Mouse (Mus musculus): ENCODE results near the gene Ctbp2. TPM values are rescaled to one million over a fixed set of nuclear protein-coding genes. Genes with fewer than 3 reads are reported as not detected.

Gene Ctbp2
- polyA plus RNA-seq, 1 experiment from 2014 or later = 71.3 TPM

DNA sequence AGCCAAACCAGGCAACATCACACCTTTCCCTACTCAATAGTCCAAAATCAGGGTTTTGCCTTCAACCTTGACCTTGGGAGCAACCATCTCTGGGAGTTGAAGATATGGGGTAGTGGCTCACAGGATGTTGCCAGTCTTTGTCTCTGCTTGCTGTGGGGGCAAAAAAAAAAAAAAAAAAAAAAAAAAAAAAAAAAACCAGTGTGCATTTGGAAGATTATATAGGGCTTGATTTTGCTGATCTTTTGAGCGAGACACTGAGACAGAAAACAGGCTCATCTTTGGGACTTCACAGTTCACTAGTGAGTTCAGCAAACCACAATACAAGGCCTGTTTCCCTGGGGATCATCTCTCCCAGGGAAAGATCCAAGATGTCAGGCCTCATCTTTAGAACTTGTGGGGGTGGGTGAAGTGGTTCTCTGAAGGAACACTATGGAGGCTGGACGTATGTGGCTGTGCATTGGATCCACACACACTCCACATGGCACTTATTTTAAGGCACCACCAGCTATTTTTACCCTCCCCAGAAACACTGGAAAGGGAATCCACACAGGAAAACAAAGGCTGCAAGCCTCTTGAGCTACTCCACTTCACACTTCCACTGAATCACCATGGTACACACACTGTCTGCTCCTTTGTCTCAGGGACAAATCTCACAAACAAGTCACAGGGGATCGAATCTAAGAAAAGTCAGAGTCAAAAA, 84.4 kb downstream of the Ctbp2 start:
- Histone ChIP-seq H3K4me3 (replicated peaks) (no peak overlapping the region), H3K9me3 (replicated peaks) (no peaks in the 10 kb centered on the region), H3K27ac (replicated peaks) (0 out of 2 replicates have a peak overlapping the region, but pooled peaks have one; percentile 3), H3K4me1 (peaks cover 62% of the 10 kb centered on the region), H3K36me3 (no peaks in the 10 kb centered on the region), H3K27me3 (no peaks in the 10 kb centered on the region), H3K4me2 (replicated peaks) (no peak overlapping the region), H3K9ac (no peak overlapping the region)
- no peak for ATAC-seq (ENCODE audit: insufficient number of reproducible peaks, low FRiP score, low TSS enrichment, low read depth)
- WGBS = 73% methylated on average over 3 of the region's 3 CpGs

DNA sequence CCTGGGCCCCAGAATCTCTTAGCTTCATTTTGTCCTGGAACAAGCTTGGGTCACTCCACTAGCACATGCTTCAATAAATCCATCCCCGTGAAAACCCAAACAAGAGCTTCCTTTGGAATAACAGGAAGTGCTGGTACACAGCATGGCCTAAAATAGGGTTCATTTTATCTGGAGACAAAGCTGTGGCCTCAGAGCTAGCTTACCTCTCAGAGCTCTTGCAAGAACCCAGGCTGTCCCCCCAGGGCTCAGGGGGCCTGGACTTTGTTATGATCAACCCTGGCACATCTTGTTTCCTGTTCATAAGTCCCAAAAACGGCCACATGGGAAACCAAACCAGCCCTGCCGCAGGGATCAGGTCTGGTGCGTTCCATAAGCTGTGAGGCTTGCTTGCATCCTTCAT, 86.5 kb downstream of the Ctbp2 start:
- Histone ChIP-seq H3K4me3 (replicated peaks) (no peak overlapping the region), H3K27me3 (no peaks in the 10 kb centered on the region), H3K4me1 (peaks cover 65% of the 10 kb centered on the region), H3K9me3 (replicated peaks) (no peaks in the 10 kb centered on the region), H3K9ac (no peak overlapping the region), H3K36me3 (no peaks in the 10 kb centered on the region), H3K4me2 (replicated peaks) (no peak overlapping the region), H3K27ac (replicated peaks) (no peak overlapping the region)
- ATAC-seq (ENCODE audit: insufficient number of reproducible peaks, low FRiP score, low TSS enrichment, low read depth) = no peak
- 22% methylated on average over 4 of the region's 4 CpGs for whole genome bisulfite sequencing

DNA sequence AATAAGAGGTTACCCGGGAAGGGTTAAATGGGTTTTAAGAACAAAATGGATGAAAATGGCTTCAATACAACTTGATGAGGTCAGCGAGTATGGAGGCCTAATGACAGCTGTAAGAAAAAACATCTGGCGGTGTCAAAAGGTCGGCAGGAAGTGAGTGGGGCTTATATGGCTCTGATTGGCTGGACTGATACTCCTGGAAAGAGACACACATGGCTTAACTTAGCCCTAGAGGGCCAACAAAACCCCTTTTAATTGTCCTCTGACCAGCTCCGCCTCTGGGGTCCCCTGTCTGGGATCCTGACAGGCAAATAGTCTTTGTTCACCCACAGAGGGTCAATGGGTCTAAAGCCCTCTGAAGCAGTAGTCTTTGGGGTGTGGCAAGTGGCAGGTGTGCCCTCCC, 86.9 kb downstream of the Ctbp2 start:
- Histone ChIP-seq H3K4me1 (peaks cover 61% of the 10 kb centered on the region), H3K36me3 (no peaks in the 10 kb centered on the region), H3K9ac (no peak overlapping the region), H3K27ac (replicated peaks) (no peak overlapping the region), H3K4me3 (replicated peaks) (no peak overlapping the region), H3K27me3 (no peaks in the 10 kb centered on the region), H3K4me2 (replicated peaks) (no peak overlapping the region), H3K9me3 (replicated peaks) (no peaks in the 10 kb centered on the region)
- 33% methylated on average over 5 of the region's 5 CpGs for WGBS
- ATAC-seq (ENCODE audit: insufficient number of reproducible peaks, low FRiP score, low TSS enrichment, low read depth) = no peak

DNA sequence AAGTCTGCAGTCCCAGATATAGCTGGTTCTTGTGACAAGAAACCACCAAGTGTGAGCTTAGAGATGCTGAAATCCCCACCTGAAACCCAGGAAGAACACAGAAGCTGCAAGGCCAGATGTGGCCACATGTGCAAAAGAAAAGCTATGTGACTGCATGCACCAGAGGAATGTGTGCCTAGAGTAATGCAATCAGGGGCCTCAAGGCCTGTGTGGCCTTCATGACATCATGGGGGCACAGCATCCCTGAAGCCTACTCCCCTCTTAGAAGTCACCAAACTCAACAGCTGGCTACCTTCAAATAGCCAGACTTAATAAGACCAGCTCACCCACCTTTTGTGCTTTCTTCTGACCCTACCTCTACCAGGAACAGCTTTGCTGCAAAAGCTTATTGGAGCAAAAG, 88.3 kb downstream of the Ctbp2 start:
- peaks cover 51% of the 10 kb centered on the region for H3K4me1 ChIP-seq
- H3K27ac ChIP-seq (replicated peaks) = no peak overlapping the region

DNA sequence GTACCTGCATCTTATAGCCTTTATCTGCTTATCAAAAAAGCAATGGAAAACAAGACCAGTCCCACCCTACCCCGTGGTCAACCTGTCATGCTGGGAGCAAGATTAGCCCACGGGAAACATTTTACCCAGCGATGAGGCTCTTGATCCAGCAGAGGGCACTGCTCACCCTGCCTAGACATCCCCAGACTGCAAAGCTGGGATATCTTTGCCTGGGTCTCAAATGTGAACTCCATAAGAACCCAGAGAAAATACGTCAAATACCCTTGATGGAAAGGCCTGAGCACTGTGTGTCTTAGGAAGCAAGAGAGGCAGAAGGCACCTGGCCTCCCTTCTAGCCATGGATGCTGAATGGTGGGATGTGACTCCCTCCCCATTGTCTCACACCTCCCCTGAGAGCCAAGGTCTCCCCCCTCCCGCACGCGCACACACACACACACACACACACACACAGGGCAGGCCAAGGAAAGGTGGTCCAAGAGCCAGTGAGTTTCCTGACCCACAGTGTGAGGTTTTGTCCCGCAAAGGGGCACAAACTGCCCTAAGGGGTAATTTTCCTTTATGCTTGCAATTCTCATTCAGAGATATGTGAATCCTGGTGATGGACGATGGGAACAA, 91.5 kb downstream of the Ctbp2 start:
- WGBS = 42% methylated on average over 9 of the region's 9 CpGs
- no peaks in the 10 kb centered on the region for H3K36me3 ChIP-seq

More for the DNA sequence above, 88.3 kb downstream of the Ctbp2 start:
- Histone ChIP-seq H3K36me3 (no peaks in the 10 kb centered on the region), H3K9me3 (replicated peaks) (no peaks in the 10 kb centered on the region), H3K9ac (no peak overlapping the region), H3K27me3 (no peaks in the 10 kb centered on the region), H3K4me2 (replicated peaks) (no peak overlapping the region), H3K4me3 (replicated peaks) (no peak overlapping the region)
- ATAC-seq (ENCODE audit: insufficient number of reproducible peaks, low FRiP score, low TSS enrichment, low read depth) = no peak

DNA sequence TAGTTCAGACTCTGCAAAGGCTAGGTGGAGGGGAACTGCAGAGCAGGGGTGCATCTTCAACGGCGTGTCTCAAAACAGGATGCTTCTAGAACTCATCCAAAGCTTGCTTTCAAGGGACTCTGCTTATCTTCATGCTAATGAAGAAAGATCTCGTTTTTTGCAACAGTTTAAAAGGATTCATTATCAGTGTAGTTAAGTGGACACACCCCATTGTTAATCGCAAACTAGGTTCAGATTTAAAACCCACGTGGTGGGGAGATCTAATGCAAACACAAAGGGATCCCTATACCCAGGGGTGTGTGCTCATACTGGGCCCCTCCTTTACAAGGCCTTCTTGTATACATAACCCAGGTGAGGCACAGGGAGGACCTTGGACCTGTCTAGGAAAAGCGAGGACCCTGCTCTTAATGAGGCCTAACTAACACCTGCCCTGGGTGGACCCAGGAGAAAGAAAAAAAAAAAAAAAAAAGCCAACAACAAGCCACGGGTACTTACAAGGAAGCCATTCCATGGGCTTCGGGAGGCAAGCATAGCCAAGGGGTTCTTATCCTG, 94.6 kb downstream of the Ctbp2 start:
- Histone ChIP-seq H3K36me3 (no peaks in the 10 kb centered on the region), H3K4me1 (peaks cover 27% of the 10 kb centered on the region), H3K4me3 (replicated peaks) (no peak overlapping the region), H3K9me3 (replicated peaks) (no peaks in the 10 kb centered on the region), H3K27ac (replicated peaks) (no peak overlapping the region), H3K27me3 (no peaks in the 10 kb centered on the region), H3K9ac (no peak overlapping the region), H3K4me2 (replicated peaks) (no peak overlapping the region)
- 76% methylated on average over 8 of the region's 8 CpGs for WGBS
- no peak for ATAC-seq (ENCODE audit: insufficient number of reproducible peaks, low FRiP score, low TSS enrichment, low read depth)

More for the DNA sequence above, 91.5 kb downstream of the Ctbp2 start:
- H3K27ac ChIP-seq (replicated peaks) = no peak overlapping the region
- H3K4me2 ChIP-seq (replicated peaks) = no peak overlapping the region
- H3K27me3 ChIP-seq = no peaks in the 10 kb centered on the region
- 0 out of 2 replicates have a peak, but pooled peaks have one; percentile 27 for ATAC-seq (ENCODE audit: insufficient number of reproducible peaks, low FRiP score, low TSS enrichment, low read depth)
- peaks cover 29% of the 10 kb centered on the region for H3K4me1 ChIP-seq
- H3K9ac ChIP-seq = no peak overlapping the region
- H3K9me3 ChIP-seq (replicated peaks) = no peaks in the 10 kb centered on the region
- H3K4me3 ChIP-seq (replicated peaks) = no peak overlapping the region

DNA sequence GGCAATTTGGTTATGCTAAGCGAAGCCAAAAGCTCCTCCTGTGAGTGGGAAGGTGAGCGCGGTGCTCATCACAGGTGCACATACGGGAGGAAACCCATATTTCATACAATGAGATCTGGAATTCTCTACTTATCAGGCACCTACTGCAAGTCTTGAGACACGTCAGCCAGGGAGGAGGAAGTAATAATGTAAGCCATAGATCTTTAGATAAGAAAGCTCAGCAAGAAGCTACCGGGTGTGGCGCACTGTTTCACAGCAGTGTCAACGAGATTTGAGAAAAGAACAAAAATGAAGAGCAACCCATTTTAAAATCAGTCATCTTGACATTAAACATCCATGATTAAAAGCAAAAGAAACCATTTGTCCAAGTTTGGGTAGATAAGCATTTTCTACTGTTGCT, 95.2 kb downstream of the Ctbp2 start:
- no peak overlapping the region for H3K9ac ChIP-seq
- H3K4me3 ChIP-seq (replicated peaks) = no peak overlapping the region
- peaks cover 31% of the 10 kb centered on the region for H3K4me1 ChIP-seq
- WGBS = 82% methylated on average over 8 of the region's 8 CpGs
- H3K27me3 ChIP-seq = no peaks in the 10 kb centered on the region
- no peaks in the 10 kb centered on the region for H3K9me3 ChIP-seq (replicated peaks)
- ATAC-seq (ENCODE audit: insufficient number of reproducible peaks, low FRiP score, low TSS enrichment, low read depth) = no peak
- no peaks in the 10 kb centered on the region for H3K36me3 ChIP-seq
- H3K4me2 ChIP-seq (replicated peaks) = no peak overlapping the region
- no peak overlapping the region for H3K27ac ChIP-seq (replicated peaks)

DNA sequence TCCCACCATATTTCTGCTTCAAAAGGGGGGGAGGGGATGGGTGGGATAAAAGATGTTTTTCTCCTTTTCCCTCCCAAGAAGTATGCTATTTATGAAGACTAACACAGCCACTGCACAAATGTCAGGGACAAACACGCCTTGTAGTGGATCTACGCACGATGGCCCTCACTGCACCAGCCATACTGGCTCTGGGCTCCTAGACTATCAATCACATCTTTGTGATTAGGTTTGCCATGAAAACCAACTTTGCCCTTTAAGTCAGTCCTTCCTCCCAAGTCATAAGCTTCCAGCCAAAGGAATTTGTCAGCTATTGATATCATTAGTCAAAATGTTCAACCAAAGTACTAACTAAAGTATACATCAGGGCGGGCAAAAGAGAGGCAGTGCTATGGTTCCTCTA, 96.2 kb downstream of the Ctbp2 start:
- no peak for ATAC-seq (ENCODE audit: insufficient number of reproducible peaks, low FRiP score, low TSS enrichment, low read depth)
- Histone ChIP-seq H3K9ac (no peak overlapping the region), H3K4me3 (replicated peaks) (no peak overlapping the region), H3K27ac (replicated peaks) (no peak overlapping the region), H3K27me3 (no peaks in the 10 kb centered on the region), H3K36me3 (no peaks in the 10 kb centered on the region), H3K9me3 (replicated peaks) (no peaks in the 10 kb centered on the region), H3K4me2 (replicated peaks) (no peak overlapping the region), H3K4me1 (peaks cover 30% of the 10 kb centered on the region)
- WGBS = 77% methylated on average over 4 of the region's 4 CpGs

DNA sequence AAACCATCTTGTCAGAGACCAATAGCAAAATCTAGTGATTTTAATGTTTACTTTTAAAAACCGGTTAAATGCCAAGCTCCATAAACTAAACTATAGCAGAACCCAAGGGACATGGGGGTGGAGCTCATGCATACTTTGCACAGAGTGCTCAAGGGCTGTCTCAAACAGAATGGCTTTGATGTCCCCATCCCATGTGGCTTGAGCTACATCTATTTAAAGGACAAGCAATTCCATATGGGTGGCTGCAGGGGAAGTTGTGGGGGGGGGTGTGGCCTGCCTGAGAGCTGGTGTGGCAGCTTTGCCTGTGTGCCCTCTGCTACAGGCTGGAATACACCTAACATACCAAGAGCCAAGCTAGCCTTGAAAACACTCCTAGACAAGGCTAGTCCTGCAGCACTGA, 99.5 kb downstream of the Ctbp2 start:
- no peak overlapping the region for H3K9ac ChIP-seq
- H3K4me1 ChIP-seq = peaks cover 56% of the 10 kb centered on the region
- ATAC-seq (ENCODE audit: insufficient number of reproducible peaks, low FRiP score, low TSS enrichment, low read depth) = peak; percentile 74
- peak overlapping the region; percentile 65 for H3K27ac ChIP-seq (replicated peaks)
- H3K4me3 ChIP-seq (replicated peaks) = no peak overlapping the region
- no peaks in the 10 kb centered on the region for H3K27me3 ChIP-seq
- H3K9me3 ChIP-seq (replicated peaks) = no peaks in the 10 kb centered on the region
- no peaks in the 10 kb centered on the region for H3K36me3 ChIP-seq
- H3K4me2 ChIP-seq (replicated peaks) = no peak overlapping the region; the same call in 1 of the 2 replicates
- 22% methylated on average over 1 of the region's 1 CpGs for WGBS

DNA sequence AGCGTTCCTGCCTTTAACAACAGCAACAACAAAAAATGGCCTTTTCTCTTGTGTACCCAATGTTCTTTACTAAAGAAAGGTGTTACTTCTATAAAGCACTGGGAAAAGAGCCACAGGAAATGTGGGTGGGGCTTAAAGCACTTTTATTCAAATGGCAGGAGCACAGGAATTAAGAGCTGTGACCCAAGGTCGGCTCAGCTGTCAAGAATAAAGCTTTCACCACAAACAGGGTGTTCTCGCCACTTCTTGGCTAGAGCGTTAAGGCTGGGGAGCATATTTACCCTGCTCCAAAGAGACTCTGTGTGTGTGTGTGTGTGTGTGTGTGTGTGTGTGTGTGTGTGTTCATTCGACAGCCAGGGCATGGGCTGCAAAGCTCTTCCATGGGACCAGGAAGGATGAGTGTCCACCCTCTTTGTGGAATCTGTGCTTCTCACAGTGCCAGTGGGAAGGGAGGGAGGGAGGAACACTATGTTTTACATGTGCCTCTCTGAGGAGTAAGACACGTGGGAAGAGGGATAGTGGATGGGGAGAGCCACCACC, 104.6 kb downstream of the Ctbp2 start:
- Histone ChIP-seq H3K4me2 (replicated peaks) (no peak overlapping the region), H3K36me3 (0 out of 2 replicates have a peak, but pooled peaks cover 3% of the 10 kb centered on the region), H3K27me3 (no peaks in the 10 kb centered on the region), H3K27ac (replicated peaks) (no peak overlapping the region), H3K4me3 (replicated peaks) (no peak overlapping the region), H3K9ac (no peak overlapping the region), H3K9me3 (replicated peaks) (no peaks in the 10 kb centered on the region), H3K4me1 (peaks cover 64% of the 10 kb centered on the region)
- no peak for ATAC-seq (ENCODE audit: insufficient number of reproducible peaks, low FRiP score, low TSS enrichment, low read depth)
- WGBS = 50% methylated on average over 6 of the region's 6 CpGs

DNA sequence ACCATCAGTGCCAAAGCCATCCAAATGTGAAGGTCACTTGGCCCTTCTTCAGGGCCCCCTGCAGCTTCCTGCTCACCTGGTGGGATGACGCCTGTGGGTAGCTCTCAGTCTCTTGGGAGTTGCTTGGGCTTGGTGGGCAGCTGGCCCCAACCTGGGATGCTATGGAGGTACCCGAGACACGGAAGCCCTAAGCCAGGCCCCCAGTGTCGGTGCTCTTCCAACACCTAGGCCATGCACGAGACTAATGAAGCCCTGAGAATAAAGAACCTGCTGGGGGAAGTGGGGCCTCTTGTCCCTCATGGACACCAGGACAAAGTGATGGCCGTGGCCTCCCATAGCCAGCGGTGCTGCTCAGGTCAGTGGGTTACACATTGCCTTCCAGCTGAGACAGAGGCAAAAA, 105.2 kb downstream of the Ctbp2 start:
- WGBS = 77% methylated on average over 7 of the region's 7 CpGs
- H3K4me1 ChIP-seq = peaks cover 64% of the 10 kb centered on the region
- H3K27me3 ChIP-seq = no peaks in the 10 kb centered on the region
- H3K36me3 ChIP-seq = 0 out of 2 replicates have a peak, but pooled peaks cover 3% of the 10 kb centered on the region
- H3K27ac ChIP-seq (replicated peaks) = no peak overlapping the region
- no peak overlapping the region for H3K4me3 ChIP-seq (replicated peaks)
- H3K4me2 ChIP-seq (replicated peaks) = no peak overlapping the region
- H3K9ac ChIP-seq = no peak overlapping the region
- ATAC-seq (ENCODE audit: insufficient number of reproducible peaks, low FRiP score, low TSS enrichment, low read depth) = no peak
- no peaks in the 10 kb centered on the region for H3K9me3 ChIP-seq (replicated peaks)

All from embryonic facial prominence, embryonic 15.5 days (tissue).